Mouse (Mus musculus): Measurements from ENCODE around the gene Gm11492.

Gm11492 gene

DNA sequence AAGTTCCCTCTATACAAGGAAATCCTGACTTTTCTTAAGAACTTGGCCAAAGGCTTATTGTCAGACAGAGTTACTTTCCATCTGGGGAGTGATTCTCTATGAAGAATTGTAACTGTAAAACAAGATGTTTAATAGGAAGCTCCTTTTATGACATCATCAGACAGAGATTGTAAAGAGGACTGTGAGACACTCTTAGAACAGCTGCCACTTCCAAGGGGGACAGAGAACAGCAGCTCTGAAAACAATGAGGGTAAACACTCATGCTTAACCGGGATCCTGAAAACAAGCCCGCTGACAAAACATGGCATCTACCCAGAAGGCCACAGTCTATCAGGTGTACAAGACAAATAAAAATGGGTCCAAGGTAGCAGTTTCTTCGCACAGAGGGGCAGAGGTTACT lies at the start of gene Gm11492:
Gene Gm11492, plus strand, starts transcription at position 153 of the 400 bp plus-strand sequence.
- DNase-seq (ENCODE audit: low spot score): no peak

DNA sequence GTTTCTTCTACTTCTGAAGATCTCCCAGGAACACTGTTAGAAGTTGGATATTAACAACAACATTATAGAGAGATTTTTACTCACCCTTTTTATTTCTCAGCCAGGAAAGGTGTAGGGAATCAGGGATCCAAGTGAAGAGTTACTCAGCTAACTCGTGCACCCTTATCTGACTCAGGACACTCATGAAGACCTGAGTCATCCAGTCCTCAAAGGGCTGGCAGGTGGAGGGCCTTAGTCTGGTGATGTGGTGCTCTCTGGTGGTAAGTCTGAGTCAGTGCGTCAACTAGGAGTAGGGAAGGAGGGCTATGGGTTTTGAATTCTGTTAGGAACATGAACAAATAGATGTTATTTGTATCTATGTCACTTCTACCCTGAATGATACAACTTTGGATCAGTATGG lies 47.2 kb upstream of the Gm11492 start:
- DNase-seq (ENCODE audit: low spot score): no peak

DNA sequence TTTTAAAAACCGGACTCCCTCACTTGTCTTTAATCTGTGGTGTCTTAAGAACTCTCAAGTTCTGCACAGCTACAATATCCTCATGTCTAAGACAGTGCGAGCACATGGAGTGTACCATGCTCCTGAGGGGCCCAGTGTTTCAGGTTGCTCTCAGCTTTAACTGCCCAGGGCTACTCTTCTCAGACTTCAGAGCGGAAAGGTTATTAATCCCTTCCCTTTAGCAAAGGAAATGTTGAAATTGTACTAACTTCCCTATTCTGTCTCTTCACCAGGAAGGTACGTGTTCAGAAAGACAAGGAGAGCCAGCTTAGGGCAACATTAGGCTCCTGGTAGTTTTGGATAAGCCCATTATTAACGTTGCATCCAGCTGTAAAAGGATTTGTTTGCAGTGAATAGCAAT lies 43.0 kb upstream of the Gm11492 start:
- no peak for DNase-seq (ENCODE audit: low spot score)

DNA sequence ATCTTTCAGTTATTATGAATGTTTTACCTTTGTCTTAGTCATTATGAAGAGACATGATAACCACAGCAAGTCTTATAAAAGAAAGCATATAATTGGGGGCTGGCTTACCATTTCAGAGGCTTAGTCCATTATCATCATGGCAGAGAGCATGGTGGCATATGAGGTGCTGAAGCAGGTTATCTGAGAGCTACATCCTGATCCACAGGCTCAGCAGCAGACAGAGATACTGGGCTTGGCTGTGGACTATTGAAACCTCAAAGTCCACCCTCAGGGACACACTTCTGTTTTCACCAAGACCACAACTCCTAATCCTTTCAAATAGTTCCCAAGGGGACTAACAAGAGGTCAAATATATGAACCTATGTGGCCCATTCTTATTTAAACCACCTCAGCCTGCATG lies 42.5 kb upstream of the Gm11492 start:
- no peak for DNase-seq (ENCODE audit: low spot score)

DNA sequence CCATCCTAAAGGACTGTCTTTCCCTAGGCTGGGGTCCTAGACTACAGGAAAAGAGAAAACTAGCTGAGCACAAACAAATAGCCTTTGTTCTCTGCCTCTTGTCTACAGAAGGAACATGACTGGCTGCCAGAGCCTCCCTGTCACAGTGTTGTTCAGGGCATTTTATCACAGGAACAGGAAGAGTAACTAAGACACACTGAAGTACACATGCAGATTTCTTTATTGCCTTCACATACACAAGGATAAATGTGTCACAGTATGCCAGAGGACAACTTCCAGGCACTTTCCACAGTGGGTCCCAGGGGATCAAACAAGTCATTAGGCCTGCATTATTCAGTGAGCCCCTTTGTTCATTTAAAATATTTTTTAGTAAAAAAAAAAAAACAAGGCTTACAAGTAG lies 41.7 kb upstream of the Gm11492 start:
- no peak for DNase-seq (ENCODE audit: low spot score)

DNA sequence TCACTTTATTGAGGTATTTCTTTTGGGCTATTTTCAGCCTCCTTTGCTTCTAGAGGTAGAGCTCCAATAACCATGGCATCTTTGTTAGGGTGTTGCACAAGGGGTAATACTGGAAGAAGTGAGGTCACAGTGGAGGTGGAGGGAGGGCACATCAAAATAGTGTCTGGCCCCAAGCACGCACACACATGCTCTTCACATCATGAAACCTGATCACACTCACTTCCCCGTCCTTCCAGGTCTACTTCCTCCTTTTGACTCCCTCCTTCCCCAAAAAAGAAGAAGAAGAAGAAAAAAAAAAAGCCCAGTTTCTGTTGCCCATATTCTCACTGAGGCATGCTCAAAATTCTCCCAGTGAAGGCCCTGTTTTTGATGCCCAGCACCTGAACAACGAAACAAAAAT lies 39.1 kb upstream of the Gm11492 start:
- DNase-seq (ENCODE audit: low spot score): no peak

DNA sequence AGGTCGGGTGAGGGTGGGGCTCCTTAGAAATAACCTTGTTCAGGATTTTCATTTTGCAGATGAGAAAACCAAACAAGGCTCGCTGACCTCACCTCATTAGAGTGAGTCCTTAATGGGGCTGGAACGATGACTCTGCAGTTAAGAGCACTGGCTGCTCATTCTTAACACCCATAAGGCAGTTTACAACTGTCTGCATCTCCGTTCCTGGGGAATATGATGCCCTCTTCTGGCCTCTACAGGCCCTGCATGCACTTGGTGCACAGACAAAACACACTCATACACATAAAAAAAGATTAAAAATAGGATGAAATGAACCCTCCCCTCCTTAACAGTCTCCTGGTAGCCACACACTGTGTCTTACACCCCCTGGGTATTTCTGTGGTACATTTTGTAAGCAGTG lies 38.5 kb upstream of the Gm11492 start:
- no peak for DNase-seq (ENCODE audit: low spot score)

DNA sequence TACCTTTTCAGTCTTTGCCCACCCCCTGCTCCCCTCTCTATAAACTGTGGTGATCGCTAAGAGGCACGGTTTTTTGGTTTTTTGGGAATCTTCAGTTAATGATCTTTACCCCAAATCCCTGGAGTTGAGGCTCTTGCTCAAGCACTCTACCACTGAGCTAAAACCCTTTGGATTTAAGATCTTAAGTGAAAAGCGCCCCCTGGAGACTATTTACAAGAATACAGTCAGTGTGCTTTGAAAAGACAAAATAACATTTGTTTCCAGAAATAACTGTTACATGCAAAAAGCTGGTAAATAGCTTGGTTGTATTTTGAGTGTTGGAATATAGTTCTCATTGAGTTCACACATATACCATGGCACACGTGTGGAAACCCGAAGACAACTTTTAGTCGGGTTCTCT lies 34.8 kb upstream of the Gm11492 start:
- no peak for DNase-seq (ENCODE audit: low spot score)

DNA sequence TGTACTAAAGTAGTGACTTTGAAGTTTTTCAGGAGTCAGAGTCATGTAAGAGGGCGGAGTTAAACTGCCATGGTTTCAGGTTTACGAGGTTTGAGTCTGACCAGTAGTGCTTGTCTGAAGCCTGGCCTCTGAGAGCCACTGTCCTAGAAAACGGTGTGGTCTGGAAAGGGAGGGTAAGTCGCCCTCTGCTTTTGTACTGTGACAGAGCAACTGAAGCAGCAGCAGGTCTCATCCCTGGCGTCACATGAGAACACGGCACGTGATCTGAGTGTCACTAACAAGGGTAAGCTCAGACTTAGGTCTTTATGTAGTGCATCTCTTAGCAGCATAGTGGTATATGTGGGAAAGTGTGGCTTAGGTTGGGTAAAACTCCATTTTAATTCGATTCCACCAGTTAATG lies 24.2 kb upstream of the Gm11492 start:
- DNase-seq (ENCODE audit: low spot score): no peak

DNA sequence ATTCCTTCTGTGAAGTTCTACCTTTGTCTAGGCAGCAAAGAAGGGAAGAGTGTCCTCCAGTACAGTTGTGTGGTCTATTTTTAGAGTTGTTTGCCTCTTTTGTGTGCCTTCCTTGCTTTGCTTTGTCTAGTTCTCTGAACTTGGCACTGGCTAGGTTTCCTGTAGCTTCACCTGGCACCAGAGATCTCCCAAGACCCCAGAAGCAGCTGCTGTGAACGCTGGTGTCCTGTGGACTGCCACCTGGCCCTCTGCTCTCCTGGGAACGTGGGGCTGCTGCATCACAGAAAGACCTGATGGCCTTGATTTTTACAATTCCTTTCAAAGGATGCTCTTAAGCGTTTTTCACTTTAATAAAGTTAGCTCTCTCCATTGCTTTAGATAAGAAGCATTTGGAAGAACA lies 23.5 kb upstream of the Gm11492 start:
- DNase-seq (ENCODE audit: low spot score): no peak

DNA sequence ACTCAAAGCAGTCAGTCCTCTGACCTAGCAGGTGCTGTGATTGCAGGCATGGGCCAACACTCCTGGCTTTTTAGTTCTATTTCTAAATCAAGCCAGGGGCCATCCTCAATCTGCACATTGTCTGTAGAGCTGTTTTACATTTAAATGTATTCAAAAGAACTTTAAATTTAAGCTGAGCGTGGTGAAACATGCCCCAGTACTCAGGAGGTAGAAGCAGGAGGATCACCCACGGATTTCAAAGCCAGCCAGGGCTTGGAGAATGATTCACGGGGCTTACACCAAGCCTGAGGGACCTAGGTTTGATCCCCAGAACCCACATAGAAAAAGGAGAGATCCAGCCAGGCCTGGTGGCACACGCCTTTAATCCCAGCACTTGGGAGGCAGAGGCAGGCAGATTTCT lies 13.1 kb upstream of the Gm11492 start:
- no peak for DNase-seq (ENCODE audit: low spot score)

DNA sequence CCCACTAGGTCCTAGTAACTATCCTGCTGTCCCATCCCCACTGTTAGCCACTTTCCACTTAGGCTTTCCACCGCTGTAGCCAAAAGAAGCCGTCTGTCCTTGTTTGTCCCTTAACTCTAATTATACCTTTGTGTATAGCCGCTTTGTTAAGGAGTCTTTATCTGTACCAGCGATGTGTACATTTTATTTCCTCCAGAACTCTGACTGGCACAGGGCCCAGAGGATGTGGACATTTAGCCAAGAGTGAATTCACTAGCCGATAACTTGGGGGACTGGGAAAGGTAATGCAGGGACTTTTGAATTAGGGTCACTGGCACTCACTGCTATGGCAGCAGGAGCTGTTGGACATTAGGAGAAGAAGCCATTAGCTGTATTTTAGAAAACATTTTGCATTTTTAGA lies 12.1 kb upstream of the Gm11492 start:
- DNase-seq (ENCODE audit: low spot score): no peak

DNA sequence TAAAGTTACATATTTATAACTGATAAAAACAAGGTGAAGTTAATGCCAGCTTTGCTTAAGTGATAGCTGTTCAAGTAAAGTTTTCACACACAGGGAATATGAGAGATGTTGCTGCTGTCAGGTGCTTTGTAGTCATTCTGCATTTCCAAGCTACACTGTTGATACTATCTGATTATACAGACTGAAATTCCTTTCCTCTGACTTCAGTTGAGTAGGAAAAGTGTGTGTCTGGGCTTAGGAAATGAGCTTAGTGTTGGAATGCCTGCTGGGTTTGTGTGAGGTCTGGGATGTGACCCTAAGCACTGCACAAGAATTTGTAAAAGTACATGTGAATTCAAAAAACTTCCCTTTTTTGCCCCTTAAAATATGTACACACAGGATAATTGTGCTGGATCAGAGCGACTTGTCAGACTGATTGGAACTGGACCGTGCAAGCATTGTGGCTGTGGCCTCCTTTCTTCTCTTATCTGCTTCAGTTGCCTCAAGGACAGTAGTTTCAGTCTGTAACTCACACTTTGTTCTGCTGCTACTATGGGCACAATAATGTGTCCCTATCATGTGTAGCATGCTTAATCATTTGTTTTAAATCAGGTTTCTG lies 11.2 kb upstream of the Gm11492 start:
- DNase-seq (ENCODE audit: low spot score): no peak

DNA sequence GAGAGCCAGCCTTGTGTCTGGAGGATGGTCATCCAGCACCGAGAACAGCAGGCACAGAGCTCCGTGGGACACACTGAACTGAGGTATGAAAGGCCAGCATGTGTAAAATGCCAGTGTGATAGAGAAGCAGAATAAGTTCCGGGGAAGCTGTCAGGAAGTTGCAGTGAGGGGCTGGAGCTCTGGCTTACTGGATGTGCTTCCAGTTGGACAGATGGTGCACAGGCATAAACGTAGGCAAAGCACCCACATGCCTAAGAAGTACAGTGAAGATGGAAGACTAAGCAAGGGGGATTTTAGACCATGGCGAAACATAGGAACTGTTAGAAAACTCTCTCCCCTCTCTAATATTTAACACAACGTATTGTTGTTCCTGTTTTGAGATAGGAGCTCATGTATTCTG lies 5.2 kb upstream of the Gm11492 start:
- DNase-seq (ENCODE audit: low spot score): no peak

DNA sequence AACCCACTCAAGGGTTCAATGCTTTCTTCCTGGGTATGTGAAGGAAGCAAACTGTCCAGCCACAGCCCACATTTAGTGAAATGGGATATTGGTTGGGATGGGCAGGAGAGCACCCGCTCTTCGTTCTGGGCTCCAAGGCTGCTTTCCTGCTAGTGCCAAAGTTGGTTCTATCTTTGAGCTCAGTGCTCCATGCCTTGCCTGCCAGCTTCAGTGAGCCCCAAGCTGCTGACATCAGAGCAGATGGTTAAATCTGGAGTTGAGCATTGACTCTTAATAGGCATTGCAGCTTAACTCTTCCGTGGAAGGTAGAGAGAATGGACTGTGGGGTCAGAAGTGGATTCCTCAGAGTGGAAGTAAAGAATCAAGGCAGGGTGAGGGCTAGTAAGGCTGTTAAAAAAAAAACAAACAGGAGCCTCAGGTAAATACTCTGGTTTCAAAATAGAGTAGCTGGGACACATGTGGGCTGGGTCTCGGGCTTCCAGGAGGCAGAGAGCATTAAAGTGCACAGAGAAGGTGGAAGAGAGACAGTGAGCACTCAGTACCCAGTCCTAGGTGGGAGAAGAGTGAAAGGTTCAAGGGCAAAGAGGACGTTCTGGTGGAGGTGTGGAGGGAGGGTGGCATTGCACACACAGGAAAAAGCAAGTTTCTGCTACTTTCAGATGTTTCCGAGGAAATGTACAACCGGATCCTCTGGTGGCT lies 2.0 kb downstream of the Gm11492 start, which contains the start of gene Sept4:
Gene Sept4, plus strand, starts transcription at position 649 of the 699 bp plus-strand sequence.
- DNase-seq (ENCODE audit: low spot score): no peak

DNA sequence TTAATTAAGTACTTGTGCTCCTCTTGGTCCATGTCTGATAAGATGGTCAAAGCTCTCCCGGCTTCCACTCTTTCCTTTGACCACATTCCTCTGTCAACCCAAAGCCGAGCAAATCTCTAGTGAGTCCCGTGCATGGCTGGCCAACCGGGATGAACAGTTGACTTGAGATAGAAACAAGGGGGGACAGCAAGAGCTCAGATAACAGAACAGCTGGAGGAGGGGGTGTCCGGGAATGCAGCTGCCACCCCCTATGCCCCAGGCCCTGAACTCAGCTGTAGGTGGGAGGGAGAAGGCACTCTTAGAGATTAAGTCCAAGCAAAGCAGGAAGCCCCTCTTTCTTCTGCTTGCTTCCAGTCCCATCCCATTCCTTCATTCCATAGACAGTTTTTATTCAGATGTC lies 4.3 kb downstream of the Gm11492 start:
- DNase-seq (ENCODE audit: low spot score): no peak

DNA sequence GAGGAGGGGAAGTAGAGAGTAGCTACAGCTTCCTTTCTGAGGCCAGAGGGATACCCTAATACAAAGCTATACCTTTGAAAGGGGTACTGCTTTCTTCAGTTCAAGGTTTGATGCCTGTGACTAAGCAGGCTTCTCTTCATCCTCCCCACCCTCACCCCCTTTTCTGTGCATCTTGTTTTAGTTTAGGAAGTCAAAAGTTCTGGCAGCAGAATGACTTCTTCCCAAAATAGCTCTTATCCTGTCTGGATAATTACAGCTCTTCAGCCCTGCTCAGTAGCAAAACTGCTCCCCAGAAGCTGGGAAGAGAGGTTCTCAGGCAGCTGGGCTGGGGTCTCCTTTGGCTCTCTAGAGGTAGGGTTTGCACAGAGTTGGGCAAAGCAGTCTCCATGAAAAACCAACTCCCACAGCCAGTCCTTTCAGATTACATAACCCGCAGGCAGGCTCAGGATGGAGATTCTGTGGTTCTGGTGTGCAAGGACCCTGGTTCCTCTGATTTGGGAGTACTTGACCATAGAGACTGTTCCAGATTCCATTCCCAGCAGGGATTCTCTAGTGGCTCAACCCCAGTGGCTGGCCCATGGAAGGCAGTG lies 5.0 kb downstream of the Gm11492 start:
- DNase-seq (ENCODE audit: low spot score): no peak

DNA sequence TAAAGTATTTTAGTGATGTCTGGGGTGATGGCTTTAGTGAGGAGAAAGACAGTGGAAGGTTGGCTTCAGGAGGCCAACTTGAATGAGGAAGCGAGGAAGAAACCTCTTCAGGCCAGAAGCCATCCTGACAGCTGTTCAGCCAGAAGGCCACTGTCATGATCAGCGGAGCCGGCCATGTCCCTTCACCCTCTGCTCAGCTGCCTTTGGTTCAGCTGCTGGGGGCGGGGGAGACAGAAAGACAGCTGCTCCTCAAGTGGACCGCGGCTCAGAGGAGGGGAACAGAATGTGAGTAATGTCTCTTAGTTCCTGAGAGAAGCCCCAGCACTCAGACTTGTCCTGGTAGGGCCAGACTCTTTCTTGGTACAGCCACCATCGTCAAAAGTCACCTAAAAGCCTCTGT lies 7.3 kb downstream of the Gm11492 start:
- no peak for DNase-seq (ENCODE audit: low spot score)

DNA sequence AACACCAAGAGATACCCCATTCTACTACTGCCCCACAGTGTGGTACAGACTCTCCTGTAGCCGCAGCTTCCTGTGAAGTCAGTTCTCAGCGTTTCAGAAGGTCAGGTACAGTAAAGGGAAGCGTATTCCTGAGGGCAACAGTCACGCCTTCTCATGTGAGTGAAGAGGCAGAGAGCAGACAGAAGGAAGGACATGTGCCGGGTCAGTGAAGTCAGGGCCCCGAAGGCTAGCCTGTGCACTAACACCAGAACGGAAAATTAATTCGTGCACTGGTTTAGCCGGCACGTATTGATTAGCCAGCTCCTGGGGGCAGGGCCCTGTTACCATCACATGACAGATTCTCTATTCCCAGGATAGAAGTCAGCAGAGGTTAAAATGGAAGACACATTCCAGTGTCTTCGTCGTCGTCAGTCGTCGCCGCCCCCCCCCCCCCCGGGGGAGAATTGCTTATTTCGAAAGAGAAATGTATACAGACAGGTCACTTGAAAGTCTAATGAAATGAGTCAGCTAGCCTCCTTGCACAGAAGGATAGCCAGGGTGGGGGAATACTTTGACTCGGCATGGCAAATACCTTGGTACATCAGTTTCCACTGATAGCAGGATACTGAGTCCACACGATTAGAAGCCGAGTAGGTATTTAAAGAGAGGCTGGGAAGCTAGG lies 8.2 kb downstream of the Gm11492 start:
- no peak for DNase-seq (ENCODE audit: low spot score)

DNA sequence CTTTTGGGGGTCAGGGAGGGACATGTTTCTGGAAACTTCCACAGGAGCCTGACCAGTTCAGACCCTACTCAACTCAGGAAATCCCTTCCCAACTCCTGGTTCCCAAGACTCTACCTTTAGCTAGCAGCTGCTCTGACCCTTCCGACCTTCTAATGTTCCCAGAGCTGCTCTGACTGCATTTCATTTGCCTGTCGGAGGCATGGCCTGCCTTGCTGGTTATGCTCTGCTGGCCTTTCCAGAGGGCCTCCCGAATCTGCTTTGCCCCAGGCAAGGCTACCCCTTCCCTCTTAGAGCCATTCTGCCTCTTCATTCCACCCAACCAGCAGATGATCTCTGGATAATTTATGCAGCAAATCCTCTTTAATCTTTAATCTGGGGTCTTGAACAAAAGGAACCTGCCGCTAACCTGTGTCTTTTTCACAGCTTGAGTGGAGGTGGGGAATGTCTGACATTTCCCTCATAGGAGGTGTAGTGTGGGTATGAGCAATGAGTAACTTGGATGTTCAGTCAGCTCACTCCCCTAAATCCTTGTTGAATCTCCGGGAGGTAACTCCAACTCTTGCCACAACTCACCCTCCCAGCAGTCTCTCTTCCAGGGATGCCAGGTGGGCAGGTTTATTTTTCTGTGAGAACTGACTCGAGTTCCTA lies 11.3 kb downstream of the Gm11492 start:
- no peak for DNase-seq (ENCODE audit: low spot score)

DNA sequence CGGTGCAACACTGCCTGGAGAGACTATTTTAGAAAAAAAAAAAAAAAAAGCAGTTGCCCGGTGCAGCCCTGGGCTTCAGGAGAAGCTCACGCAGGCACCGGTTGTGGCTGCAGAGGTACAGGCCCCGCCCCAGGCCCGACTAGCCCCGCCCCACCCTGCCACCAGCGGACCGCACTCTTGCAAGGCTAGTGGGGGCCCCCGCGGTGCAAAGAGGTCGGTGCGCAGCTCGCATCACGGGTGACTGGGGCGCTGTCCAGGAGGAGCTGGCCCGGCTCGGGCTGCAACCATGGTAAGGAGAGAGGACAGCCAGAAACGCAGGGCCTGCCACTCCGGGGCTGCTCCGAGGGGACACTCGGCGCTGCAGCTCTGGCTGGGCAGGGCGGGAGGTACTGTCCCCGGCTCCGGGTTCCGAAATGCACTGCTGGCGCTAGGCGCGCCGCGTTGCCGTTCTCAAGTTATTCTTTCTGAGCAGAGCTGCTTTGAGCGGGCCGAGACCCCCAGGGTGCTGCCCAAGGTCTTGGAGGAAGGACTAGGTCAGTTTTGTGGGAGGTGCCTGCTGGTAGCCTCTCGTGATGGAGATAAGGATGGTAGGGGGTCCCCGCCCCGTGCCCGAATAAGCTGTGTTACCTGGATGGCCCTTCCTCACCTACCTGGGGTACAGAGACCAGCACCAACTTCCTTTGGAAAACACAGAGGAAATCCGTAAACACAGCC lies 12.0 kb downstream of the Gm11492 start:
- DNase-seq (ENCODE audit: low spot score): no peak

DNA sequence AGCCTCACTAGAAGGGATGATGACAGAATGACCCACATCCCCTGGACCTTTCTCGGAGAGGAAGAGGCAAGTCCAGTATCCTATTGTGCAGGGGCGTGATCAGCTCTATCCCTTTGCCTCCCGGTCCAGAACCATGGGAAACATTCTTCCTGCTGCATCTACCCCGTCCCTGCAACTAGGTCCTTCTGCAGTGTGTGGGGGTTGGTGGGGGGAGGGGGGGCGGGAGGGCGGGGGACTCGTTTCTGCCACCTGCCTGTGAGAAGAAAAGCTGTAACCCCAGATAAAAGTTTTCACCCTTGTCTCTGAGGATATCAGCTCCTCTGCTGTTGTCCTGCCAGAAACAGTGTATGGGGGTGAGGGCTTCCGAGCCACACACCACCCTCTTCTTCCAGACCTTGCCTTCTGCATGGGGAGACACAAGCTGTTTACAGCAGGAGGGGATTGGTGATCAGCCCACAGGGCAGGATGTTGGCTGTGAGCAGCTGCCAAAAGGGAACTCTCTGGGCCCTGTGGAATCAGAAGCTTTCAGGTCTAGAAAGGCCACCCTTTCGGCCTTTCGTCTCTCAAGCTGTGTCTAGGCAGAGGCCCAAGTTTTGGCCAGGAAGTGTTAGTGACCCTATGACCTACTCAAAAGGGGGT lies 12.6 kb downstream of the Gm11492 start:
- DNase-seq (ENCODE audit: low spot score): no peak
